Mouse (Mus musculus) lung, adult 2 months (tissue): ENCODE data around the gene Fkbp10. TPM values are rescaled to one million over a fixed set of nuclear protein-coding genes. Genes with fewer than 3 reads are reported as not detected.
A peak's percentile ranks its signal among the peaks of the same experiment; 100 is the strongest.

Experiments
- DNase-seq: peaks from one replicate; pipeline ENCODE4 v3.0.0; 2022
- H3K4me1 ChIP-seq: fragments of 200-500 bp; 2 replicates; pipeline ENCODE4 v1.6.1; 2011; ENCODE audit warnings: low read length; ENCODE audit not compliant: control insufficient read depth, insufficient read depth
- H3K4me3 ChIP-seq: fragments of 200-500 bp; replicated peaks from 2 replicates; pipeline ENCODE3; 2011; ENCODE audit warnings: low read depth, mild to moderate bottlenecking, control low read depth, low read length; ENCODE audit errors: extremely low read depth
- CTCF ChIP-seq: fragments of 200-500 bp; IDR thresholded peaks from 2 replicates; pipeline ENCODE4 v1.5.1; 2011; ENCODE audit warnings: mild to moderate bottlenecking, low read length, control low read depth; ENCODE audit not compliant: insufficient read depth
- POLR2A ChIP-seq: fragments of 200-500 bp; IDR thresholded peaks from 2 replicates; pipeline ENCODE4 v1.6.1; 2011; ENCODE audit warnings: low read depth, mild to moderate bottlenecking, control low read depth, low read length, borderline replicate concordance; ENCODE audit errors: extremely low read depth
- WGBS: fragments of 180-500 bp; shearing (Covaris S2); methylation state at CpG from one replicate; pipeline ENCODE4 v1.1.7; 2018; 5-methylcytosine and 5-hydroxymethylcytosine counted together
- polyA plus RNA-seq: library from polyadenylated mRNA; depleted of rRNA; stranded (reverse); fragments of >200 nt; gene quantifications from 2 replicates; pipeline ENCODE4 v1.2.3, GENCODE M21; 2012

Gene Fkbp10
- polyA plus RNA-seq, 1 experiment: 42.5 TPM

DNA sequence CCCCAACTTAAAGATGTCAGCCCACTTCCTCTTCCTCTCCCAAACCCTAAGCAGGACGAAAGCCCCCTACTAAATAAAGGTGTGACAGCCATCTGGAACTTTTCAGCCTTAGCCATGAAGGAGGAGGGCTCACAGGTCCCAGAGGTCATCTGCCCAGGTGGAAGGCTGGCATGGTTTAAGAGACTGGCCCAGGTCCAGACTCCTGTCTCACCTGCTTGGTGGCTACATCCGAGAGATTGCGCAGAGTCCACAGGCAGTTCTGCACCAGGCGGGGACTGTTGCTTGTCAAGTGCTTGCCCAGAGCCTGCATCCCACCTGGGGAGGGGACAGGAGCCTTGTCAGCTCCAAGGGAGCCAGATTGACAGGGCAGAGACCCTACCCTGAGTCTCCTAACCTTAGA is 36.2 kb upstream of the Fkbp10 start:
- no peak for DNase-seq
- Histone ChIP-seq H3K4me3 (no peak overlapping the region), H3K4me1 (peaks cover 6% of the 10 kb centered on the region; the same call in 1 of the 2 replicates)
- WGBS: 81% methylated on average over 4 of the region's 4 CpGs
- no peak for TF ChIP-seq POLR2A
- no peak for TF ChIP-seq CTCF

DNA sequence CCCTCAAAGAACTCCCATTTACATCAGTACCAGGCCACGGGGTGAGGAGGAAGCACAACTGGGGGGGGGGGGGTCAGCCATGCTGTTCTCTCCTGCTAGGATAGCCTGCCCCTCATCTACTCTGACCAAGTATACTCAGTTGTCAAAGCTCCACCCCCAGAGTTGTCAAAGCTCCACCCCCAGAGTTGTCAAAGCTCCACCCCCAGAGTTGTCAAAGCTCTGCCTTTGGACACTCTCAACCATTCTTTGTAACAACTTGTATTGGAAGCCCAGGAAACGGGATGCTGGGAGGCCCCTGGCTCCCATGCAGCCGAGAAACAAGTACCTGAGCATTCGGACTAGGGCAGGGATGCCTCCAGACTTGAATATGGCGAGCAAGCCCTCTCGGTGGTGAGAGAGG is 32.8 kb upstream of the Fkbp10 start:
- WGBS: 73% methylated on average over 6 of the region's 6 CpGs
- no peak for DNase-seq
- Histone ChIP-seq H3K4me3 (no peak overlapping the region), H3K4me1 (peaks cover 15% of the 10 kb centered on the region)
- TF ChIP-seq CTCF (no peak), POLR2A (no peak)

DNA sequence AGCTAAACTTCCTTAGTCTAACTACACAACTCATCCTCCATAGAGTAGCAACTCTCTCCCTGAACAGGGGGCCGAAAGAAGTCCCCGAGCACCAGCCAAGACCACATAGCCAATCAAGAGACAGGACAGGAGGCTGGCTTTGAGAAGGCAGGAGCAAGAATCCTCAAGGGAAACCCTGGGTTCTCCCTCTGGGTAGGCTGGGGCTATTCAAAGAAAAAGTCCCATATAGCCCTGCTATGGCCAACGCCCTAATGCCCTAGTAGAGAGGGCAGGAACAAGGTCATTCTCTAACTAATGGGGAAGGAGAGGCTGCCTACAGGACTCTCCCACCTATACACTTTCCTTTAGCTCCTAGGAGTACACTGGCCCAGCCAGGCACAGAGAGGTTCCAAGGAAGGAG is 30.5 kb upstream of the Fkbp10 start:
- DNase-seq: no peak
- WGBS: 84% methylated on average over 3 of the region's 3 CpGs
- TF ChIP-seq CTCF: no peak
- no peak for TF ChIP-seq POLR2A
- Histone ChIP-seq H3K4me1 (peaks cover 30% of the 10 kb centered on the region), H3K4me3 (no peak overlapping the region)

DNA sequence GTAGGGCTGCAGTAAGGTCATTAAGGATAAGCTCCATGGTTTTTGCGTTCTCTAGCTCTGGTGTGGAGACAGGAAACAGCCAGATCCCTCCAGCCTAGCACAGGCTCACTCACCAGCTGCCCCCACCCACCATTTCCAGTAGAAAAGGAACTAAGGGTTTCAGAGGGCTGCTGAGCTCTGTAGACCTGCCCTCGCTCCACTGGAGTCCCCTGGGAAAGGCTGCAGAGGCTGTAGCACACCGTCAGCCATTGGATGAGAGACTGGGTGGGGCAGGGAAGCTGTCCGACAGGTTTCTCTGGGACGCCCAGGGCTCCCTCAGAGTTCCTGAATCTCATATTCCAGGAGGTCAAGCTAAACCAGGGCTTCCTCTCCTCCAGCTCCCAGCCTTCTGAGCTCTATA is 28.9 kb upstream of the Fkbp10 start:
- peak; percentile 65 for DNase-seq
- no peak overlapping the region for H3K4me3 ChIP-seq
- 38% methylated on average over 5 of the region's 5 CpGs for WGBS
- TF ChIP-seq POLR2A: no peak
- TF ChIP-seq CTCF: no peak
- peaks cover 44% of the 10 kb centered on the region for H3K4me1 ChIP-seq

DNA sequence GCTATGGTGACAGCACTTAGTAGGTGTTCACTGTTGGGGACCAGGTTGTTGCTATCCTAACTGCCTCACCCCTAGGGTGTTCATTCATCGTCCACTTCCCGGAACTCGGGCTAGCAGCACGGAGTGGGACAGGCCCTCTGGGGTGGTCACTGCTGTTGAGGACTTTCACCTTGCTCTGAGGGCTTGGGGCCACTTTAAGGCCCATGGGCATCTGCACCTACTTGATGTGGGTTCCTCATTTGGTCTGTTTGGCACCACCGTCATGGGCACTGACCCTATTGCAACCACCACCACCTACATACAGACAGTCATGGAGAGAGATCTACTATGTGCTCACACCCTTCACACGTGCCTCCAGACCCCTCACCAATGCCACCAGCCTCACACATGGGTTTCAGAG is 28.4 kb upstream of the Fkbp10 start:
- DNase-seq: no peak
- WGBS: 51% methylated on average over 6 of the region's 6 CpGs
- Histone ChIP-seq H3K4me1 (peaks cover 48% of the 10 kb centered on the region), H3K4me3 (no peak overlapping the region)
- TF ChIP-seq CTCF: no peak
- TF ChIP-seq POLR2A: no peak

DNA sequence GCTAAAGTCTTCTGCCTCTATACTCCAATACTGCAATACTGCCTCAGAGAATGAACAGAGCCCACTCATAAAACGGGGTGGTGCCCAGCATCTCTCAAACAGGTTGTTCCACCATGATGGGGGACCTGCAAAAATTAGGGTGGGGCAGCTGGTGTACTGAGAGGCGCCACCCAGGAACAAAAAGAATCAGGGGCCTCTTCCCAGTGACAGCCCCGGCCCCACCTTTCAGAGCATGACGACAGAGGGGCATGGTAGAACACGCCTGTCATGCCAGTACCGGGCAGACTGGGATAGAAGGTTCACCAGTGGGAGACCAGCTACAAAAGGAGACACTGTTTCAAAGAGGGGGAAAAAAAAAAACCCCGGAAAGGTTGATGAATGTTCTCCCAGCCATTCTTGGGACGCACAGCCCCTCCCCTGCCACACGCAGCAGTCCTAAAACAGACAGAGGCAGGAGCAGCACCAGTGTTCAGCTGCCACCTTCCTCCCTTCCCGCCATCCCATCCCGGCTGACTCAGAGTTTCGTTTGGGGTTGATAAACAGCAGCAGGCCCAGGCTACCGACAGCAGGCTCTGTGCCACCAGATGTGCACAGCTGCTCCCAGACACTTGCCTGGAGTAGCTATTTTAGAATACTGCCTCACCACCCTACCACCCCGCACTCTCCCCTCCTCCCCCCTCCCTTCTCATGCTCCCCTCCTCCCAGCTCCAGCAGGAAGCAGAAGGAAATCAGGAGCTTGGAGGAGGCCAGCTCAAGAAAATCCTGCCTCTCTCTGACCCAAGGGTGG is 27.7 kb upstream of the Fkbp10 start:
- TF ChIP-seq POLR2A (no peak), CTCF (no peak)
- DNase-seq: peak; percentile 42
- H3K4me1 ChIP-seq: peaks cover 55% of the 10 kb centered on the region
- WGBS: 18% methylated on average over 14 of the region's 14 CpGs
- H3K4me3 ChIP-seq: peak overlapping the region; percentile 6

DNA sequence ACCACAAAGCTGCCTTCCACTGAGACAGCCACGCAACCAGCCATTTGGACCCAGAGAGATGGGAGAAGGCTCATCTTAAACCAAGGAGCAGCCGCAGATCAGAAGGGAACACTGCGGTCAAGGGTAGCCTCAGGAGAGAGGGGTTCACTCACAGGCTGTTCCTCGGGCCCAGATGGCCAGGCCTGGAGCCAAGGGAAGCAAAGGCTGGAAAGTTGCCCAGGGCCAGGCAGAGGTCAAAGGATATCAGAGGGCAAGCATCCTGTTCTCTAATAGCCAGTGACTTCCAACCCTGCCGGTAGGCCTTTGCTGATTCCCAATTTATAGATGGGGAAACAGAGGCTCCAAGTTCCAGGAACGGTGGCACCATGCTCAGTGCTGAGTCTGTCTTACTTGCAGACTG is 26.9 kb upstream of the Fkbp10 start:
- TF ChIP-seq CTCF (no peak), POLR2A (no peak)
- Histone ChIP-seq H3K4me3 (peak overlapping the region; percentile 6), H3K4me1 (peaks cover 62% of the 10 kb centered on the region)
- 28% methylated on average over 6 of the region's 6 CpGs for WGBS
- peak; percentile 67 for DNase-seq

DNA sequence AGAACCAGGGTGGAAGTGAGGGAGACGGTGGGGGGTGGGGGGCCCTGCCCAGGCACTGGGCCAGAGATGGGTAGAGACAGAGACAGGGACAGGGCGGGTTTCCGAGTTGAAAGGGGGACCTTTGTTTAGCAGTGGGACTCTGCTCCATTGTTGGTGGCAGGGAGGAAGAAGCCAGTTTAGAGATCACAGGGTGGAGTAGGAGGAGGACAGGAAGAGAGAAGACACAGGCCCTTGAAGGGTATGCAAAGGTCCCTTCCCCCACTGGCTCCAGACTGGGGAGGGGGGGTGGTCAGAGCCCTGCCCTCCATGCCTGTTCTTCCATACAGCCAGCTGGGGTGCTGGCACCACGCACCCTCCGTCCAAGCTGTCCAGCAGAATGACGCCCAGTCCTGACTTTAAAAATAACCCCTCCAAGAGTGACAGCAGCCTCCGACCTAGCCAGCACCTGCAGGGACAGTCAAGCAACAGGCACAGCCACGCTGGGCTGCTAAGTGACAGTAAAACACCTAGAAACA is 25.5 kb upstream of the Fkbp10 start:
- 19% methylated on average over 8 of the region's 8 CpGs for WGBS
- Histone ChIP-seq H3K4me3 (peak overlapping the region; percentile 1), H3K4me1 (peaks cover 72% of the 10 kb centered on the region)
- peak; percentile 60 for DNase-seq
- TF ChIP-seq CTCF: no peak
- no peak for TF ChIP-seq POLR2A

DNA sequence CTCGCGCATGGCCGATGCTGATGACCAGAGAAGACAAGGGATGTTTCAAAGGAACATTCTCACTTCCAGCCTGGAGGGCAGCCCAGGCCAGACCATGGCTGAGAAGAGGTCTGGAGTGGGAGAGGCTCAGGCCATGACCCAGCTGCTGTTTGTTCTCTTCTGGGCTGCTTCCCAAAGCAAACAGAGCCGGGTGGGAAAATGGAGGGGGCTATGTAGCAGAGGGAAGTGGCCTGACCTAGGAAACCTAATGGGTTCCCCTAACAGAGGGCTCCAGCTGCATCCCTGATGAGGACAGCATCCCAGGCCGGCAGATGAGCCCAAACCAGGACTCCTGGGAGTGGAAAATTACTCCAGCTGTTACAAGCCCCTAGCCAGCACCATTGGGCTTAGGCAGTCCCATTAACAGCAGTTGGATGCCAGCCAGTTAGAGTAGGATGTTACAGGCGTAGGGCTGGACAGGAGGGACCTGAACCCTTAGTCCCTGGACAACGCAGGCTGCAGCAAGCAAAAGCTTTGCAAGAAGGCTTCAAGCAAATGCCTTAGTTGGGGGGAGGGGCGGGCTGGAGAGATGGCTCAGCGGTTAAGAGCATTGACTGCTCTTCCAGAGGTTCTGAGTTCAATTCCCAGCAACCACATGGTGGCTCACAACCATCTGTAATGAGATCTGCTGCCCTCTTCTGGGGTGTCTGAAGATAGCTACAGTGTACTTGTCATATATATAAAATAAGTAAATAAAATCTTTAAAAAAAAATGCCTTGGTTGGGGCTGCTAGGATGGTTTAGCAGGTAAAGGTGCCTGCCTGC is 24.2 kb upstream of the Fkbp10 start:
- TF ChIP-seq CTCF (no peak), POLR2A (peak; percentile 50; the same call in 1 of the 2 replicates)
- Histone ChIP-seq H3K4me3 (no peak overlapping the region), H3K4me1 (peaks cover 71% of the 10 kb centered on the region)
- peak; percentile 75 for DNase-seq
- WGBS: 21% methylated on average over 9 of the region's 9 CpGs
